Mouse (Mus musculus): Measurements from ENCODE around the gene Cftr.

The Cftr gene

GRCm38 (mm10) chr6:18170311-18170922, at the start of gene Cftr:
Gene Cftr (plus strand): TSS chr6:18170687.
- peak; percentile 4 for DNase-seq (ENCODE audit: low spot score)

- DNase-seq (ENCODE audit: low spot score), result no peak
Observed at GRCm38 (mm10) chr6:18127206-18127983, 43.1 kb upstream of the Cftr start.

- no peak for DNase-seq (ENCODE audit: low spot score)
Observed at GRCm38 (mm10) chr6:18128059-18128458, 42.4 kb upstream of the Cftr start.

- DNase-seq (ENCODE audit: low spot score), result no peak
Observed at GRCm38 (mm10) chr6:18135246-18135645, 35.2 kb upstream of the Cftr start.

- DNase-seq (ENCODE audit: low spot score), result no peak
Observed at GRCm38 (mm10) chr6:18153031-18153430, 17.5 kb upstream of the Cftr start.

- no peak for DNase-seq (ENCODE audit: low spot score)
Observed at GRCm38 (mm10) chr6:18169618-18170017, 869 bp upstream of the Cftr start.

- DNase-seq (ENCODE audit: low spot score), result peak; percentile 17
Observed at GRCm38 (mm10) chr6:18171614-18172013, 1.1 kb downstream of the Cftr start.

- no peak for DNase-seq (ENCODE audit: low spot score)
Observed at GRCm38 (mm10) chr6:18177509-18177908, 7.0 kb downstream of the Cftr start.

GRCm38 (mm10) chr6:18180665-18181064, 10.2 kb downstream of the Cftr start:
- DNase-seq (ENCODE audit: low spot score), result no peak

GRCm38 (mm10) chr6:18182903-18183302, 12.4 kb downstream of the Cftr start:
- DNase-seq (ENCODE audit: low spot score), result no peak

- no peak for DNase-seq (ENCODE audit: low spot score)
Observed at GRCm38 (mm10) chr6:18220691-18221090, 50.2 kb downstream of the Cftr start.

GRCm38 (mm10) chr6:18223206-18223605, 52.7 kb downstream of the Cftr start:
- DNase-seq (ENCODE audit: low spot score), result no peak

GRCm38 (mm10) chr6:18225157-18225556, 54.7 kb downstream of the Cftr start:
- no peak for DNase-seq (ENCODE audit: low spot score)

- no peak for DNase-seq (ENCODE audit: low spot score)
Observed at GRCm38 (mm10) chr6:18246495-18246894, 76.0 kb downstream of the Cftr start.

GRCm38 (mm10) chr6:18247891-18248463, 77.5 kb downstream of the Cftr start:
- DNase-seq (ENCODE audit: low spot score), result no peak

- no peak for DNase-seq (ENCODE audit: low spot score)
Observed at GRCm38 (mm10) chr6:18248464-18248863, 78.0 kb downstream of the Cftr start.

GRCm38 (mm10) chr6:18254586-18254985, 84.1 kb downstream of the Cftr start:
- no peak for DNase-seq (ENCODE audit: low spot score)

- no peak for DNase-seq (ENCODE audit: low spot score)
Observed at GRCm38 (mm10) chr6:18270983-18271382, 100.5 kb downstream of the Cftr start.

- DNase-seq (ENCODE audit: low spot score), result no peak
Observed at GRCm38 (mm10) chr6:18300781-18301180, 130.3 kb downstream of the Cftr start.

- no peak for DNase-seq (ENCODE audit: low spot score)
Observed at GRCm38 (mm10) chr6:18302105-18302504, 131.6 kb downstream of the Cftr start.

GRCm38 (mm10) chr6:18303228-18303627, 132.7 kb downstream of the Cftr start:
- no peak for DNase-seq (ENCODE audit: low spot score)

GRCm38 (mm10) chr6:18305130-18305529, 134.6 kb downstream of the Cftr start:
- no peak for DNase-seq (ENCODE audit: low spot score)

GRCm38 (mm10) chr6:18310983-18311382, 140.5 kb downstream of the Cftr start:
- DNase-seq (ENCODE audit: low spot score), result no peak

Data from urinary bladder, postnatal 25 days (tissue).